Mouse (Mus musculus) fibroblast of lung, adult 2 months (primary cell): Measurements from ENCODE around the gene A4galt.
"Not testable (repeated sequence)": the region's sequence is repeated elsewhere in the genome, so short reads cannot be mapped to it uniquely, and the experiment has no call there.

Experiments
- DNase-seq: peaks from one replicate; pipeline ENCODE4 v3.0.0-alpha.2; 2011; ENCODE audit warnings: low read depth

Gene A4galt

DNA sequence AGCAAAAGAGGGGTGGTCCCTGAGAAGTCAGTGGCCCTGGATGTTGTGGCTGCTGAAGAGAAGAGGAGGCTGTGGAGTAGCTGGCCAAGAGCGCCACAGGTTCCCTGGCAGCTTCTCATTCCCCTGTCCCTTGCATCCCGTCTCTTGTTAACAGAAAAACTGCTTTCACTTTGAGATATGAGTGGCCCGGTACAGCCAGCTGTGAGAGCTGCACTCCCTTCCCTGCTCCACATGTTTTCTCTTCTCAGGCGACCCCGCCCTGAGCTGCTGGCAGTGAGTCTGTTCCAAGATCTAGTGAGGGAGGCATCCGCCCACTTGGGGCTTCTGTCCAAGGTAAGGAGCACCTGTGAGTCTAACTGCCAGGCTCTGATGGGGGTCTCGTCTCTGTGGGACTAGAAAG is 16.9 kb upstream of the A4galt start:
- DNase-seq = not testable (repeated sequence)

- DNase-seq = no peak
Measured at GRCm38 (mm10) chr15:83265269-83265668, 13.7 kb upstream of the A4galt start.

DNA sequence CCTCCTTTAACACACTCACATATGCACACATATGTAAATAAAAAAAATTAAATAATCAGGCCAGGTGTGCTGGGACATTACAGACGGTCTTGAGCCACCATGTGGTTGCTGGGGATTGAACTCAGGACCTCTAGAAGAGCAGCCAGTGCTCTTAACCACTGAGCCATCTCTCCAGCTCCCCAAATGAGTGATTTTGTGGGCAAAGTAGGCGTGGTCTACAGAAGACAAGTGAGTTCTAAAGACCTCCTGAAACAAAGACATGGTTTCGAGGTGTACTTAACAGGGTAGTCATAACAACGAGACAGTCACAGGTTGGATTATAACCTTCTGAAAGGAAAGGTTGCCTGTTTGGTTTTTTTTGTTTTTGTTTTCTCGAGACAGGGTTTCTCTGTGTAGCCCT is 11.8 kb upstream of the A4galt start:
- no peak for DNase-seq

GRCm38 (mm10) chr15:83257906-83258305 is 6.3 kb upstream of the A4galt start:
- DNase-seq = no peak

DNA sequence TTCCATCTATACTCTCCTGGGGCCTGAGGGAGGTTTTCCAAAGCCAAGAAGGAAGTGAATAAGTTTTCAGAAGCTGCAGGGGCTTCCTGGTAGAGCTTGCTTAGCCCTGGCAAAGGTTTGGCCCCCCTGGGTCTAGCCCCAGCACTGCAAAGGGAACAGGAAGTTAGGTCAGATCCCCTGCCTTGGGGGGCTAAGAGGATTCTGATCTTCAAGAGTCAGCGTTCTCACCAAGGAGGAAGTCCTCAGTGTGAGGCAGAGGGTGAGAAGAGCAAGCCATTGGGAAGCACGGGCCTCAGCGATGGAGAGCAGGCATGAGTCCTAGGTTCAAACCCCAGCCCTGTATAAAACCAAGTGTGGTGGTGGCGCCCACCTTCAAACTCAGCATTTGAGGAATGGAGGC is 4.9 kb upstream of the A4galt start:
- no peak for DNase-seq

- no peak for DNase-seq
Measured at GRCm38 (mm10) chr15:83255944-83256343, 4.4 kb upstream of the A4galt start.

GRCm38 (mm10) chr15:83255191-83255782 is 3.7 kb upstream of the A4galt start:
- DNase-seq = no peak

DNA sequence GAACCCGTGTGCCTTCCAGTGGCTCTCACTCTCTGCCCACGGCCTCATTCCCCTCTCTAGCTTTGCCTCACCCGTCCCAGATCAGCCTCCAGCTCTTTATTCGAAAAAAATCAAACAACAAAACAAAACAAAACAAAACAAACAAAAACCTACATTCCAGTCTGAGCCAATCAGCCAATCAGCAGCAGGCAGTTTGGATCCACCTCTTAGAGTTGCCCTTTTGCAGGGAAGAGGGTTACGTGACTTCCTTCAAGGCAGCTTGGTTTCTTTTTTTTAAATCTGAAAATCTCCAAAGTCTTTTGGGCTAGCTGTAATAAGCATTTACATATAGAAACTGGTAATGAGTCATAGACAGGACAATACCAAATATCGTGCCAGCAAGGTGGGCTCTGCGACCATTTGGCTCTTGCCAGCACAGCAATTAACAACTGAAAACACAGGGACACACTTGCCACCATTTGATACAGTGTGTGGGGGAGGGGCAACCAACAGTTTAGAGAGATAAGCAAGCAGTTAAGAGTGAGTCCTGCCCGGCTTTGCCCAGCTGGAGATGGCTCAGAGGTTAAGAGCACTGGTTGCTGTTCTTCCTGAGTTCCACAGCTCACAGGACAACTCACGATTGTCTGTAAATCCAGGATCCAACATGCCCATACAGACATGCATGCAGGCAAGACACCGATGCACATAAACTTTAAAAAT is 2.9 kb upstream of the A4galt start:
- no peak for DNase-seq

DNA sequence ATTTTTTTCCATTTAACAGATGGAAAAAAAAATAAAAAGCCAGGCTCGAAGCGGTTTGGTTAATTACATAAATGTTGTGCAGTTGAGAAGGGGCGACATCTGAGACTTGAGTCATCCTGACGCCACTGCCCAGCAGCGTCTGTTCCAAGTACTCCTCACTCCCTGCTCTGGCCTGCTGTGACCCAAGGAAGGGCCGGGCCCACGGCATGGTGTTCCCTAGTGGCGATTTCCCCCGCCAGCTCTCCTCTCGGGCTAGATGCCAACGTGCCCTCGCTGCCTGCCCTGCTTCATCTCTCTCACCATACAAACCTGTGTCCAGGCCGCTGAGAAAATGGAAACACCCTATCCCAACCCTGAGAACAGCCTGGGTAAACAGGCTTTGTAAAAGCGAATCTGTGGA is 486 bp upstream of the A4galt start:
- peak; percentile 53 for DNase-seq

DNA sequence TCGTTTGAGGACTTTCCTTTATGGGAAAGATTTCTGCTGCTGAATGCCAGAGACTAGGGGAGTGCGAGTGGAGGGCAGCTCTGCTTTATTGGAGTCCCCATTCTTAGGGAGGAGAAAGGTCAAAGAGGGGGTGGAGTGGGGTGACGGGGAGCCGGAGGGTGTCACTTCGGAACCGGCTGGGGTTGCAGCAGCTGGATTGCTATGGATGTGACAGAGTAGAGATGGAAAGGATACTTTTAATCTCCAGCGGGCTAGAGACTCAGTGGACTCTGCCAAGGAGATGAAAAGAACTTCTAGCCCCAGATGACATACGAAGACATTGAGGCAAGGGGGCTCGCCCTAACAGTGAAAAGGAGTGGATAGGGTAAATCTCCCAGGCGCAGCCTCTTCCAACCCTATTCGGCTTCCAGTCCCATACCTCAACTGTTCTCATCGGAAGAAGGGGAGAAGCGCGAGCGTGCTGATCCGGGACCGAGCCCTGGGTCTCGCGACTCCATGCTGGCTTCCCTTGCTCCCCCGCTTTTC is 861 bp downstream of the A4galt start:
- no peak for DNase-seq

DNA sequence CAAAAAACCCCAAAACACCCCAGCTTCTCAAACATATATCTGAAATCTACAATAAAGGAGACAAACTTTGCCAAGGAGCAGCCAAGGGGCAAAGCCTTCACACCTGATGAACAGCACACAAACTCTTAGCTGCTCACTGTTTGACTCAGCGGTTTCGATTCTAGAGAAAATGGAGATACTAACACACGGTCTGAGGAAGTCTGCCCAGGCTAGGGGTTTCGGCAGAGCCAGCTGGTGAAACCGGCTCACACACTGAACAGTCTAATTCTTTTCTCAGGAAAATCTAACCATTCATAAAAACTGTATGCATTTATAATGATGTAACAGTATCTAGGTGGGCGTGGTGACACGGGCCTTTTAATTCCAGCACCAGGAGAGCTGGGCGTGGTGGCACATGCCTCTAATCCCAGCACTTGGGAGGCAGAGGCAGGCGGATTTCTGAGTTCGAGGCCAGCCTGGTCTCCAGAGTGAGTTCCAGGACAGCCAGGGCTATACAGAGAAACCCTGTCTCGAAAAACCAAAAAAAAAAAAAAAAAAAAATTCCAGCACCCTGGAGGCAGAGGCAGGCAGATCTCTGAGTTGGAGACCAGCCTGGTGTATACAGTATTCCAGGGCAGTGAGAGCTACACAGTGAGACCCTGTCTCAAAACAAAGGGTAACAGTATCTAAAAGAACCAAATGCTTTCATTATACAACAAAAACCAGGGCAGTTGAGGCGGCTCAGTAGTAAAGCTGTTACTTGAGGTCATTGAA is 1.9 kb downstream of the A4galt start:
- no peak for DNase-seq

- DNase-seq = no peak
Measured at GRCm38 (mm10) chr15:83248236-83248844, 3.2 kb downstream of the A4galt start.

DNA sequence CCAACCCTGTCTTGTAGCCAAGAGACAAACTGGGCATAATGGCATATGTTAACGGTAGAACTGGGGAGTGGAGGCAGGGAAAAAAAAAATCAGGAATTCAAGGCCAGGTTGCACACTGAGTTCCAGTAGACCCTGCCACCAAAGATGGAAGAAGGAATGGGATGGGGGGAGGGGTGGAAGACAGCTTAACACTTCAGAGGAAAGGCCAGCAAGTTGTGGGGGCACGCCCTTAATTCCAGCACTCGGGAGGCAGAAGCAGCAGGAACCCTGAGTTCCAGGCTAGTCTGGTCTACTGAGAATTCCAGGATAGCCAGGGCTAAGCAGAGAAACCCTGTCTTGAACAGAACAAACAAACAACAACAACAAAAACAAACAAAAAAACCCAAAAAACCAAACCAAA is 7.2 kb downstream of the A4galt start:
- DNase-seq = no peak

DNA sequence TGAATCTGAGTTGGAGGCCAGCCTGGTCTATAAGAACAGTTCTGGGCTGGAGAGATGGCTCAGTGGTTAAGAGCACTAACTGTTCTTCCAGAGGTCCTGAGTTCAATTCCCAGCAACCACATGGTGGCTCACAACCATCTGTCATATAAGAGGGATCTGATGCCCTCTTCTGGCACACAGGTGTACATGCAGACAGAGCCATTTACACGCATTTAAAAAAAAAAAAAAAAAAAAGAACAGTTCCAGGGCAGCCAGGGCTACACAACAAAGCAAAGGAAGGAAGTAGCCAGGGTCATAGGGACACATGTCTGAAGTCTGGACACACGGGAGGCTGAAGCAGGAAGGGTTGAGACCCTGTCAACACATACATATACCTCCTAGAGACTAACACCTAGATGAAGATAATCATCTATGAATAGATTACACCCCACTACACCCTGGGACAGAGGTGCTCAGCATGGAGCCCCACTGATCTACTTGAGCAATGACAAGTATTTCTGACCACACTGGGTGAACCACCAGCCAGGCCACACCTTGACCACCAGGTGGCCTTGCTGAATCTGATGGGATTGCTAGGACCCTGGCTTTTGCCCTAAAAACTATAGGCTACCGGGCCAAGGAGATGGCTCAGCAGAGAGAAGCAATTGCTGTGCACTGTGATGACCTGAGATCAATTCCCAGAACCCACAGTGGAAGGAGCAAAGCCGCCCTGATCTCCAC is 9.5 kb downstream of the A4galt start:
- no peak for DNase-seq

DNA sequence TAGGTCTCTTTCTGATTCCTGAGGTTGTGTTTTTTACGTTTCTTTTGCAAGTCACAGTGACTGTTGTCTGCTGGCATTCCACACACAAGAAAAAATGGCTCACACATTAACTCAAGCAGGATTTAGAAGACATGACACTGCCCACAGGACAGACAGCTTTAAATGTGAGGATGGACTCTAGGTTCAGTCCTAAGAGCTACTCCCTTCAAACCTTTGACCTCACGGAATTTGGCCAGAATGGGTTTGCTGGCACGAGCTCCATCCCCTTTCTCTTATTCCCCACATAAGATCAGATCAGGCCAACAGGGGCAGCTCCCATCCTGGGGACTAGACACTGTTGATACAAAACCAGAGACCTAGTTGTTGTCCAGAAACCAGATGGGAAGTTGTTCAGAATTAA is 10.1 kb downstream of the A4galt start:
- no peak for DNase-seq

DNA sequence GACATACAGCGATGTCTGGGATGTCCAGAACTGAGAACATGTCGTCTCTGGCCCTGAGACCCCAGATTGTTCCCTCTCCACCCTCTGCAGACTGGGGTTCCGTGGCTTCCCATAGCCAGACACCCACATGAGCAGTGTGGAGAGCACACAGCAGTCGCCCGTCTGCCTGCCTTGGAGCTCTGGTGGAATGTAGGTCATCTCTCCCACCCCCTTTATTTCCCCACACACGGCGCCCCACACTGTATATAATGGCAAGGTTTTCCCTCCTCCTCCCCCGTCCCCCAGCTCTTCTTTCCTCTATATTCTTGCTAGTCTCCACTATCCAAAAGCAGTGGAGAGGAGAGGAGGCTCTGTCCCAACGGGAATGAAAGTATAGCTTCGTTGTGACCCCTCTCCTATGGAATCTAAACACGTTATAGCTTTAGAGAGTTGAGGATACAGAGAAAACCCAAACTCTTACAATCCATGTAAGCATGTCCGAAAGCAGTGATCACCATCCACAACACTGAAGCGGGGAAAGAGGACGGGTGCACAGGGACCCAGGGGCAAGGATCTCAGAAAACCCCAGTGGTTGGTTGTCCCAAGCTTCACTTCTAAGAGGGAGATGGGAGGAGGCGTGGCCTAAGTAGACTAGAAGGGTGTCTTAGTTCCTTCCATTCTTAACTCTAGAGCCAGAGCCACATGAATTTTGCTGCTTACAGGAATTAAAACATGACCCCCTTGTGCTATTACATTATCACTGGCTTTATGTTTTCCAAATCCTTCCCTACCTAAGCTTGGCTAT is 13.9 kb downstream of the A4galt start:
- DNase-seq = no peak

- no peak for DNase-seq
Measured at GRCm38 (mm10) chr15:83236824-83237223, 14.8 kb downstream of the A4galt start.

DNA sequence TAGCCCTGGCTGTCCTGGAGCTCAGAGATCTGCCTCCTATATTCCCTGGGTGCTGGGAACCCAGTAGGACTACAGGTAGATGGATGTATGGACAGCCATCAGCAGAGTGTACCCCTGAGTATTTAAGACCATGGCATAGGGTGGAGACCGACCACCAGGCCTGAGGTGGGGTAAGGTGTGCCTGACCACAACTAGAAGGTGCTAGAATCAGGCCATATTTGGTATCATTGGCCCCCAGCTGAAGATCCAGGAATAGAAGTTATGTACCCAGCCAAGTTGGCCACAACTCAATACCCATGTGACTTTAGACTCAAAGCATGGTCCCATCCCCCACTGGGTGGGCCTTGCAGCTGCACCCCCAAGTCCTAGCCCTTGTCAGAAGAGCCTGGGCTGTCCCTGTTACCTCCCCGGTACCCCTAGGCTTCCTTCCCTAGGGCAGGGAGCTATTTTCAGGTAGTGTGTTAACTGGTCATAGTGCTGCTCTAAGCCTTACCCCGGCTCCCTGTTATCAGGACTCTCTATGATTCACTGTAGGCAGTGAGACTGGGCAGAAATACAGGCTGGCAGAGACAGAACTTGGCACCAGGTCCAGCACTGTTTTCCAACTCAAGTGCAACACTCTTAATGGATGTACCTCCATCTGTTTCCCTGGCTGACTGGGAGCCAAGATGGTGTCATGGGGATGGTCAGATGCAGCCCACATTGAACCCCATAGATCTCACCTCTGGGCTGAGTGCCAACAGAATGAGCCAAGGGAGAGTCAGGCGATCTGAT is 18.2 kb downstream of the A4galt start:
- DNase-seq = peak; percentile 89

DNA sequence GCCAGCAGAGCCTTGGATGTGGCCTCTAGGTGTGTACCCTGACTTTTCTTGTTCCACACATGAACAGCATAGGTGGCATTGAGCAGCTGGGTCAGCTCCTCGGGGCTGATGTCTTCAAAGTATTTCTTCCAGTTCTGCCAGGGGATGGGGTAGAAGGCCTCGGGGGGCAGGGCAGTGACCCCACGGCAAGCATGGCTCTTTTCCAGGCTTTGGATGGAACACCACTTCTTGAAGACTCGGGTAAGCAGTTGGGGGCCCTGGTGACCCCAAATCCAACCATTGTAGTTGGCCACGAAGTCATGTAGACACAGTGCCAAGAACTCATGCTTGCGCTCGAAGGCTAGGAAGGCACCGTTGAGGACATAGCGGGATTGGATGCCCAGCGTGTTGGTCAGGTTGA is 24.0 kb downstream of the A4galt start:
- no peak for DNase-seq

DNA sequence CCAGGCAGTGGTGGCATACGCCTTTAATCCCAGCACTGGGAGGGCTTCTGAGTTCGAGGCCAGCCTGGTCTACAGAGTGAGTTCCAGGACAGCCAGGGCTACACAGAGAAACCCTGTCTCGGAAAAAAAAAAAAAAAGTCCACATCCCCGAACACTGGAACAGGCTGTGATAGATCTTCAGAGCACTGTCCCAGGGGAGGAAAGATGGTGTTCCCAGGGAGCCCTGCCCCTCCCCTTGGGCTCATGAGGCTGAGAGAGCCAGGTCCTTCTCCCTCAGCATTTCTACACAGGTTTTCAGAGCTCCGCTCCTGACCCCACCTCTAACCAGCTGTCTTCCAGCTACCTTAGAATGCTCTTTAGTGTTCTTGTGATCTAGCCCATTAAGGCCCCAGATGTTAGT is 24.7 kb downstream of the A4galt start:
- DNase-seq = no peak
